ENCODE assay signal across 8 mouse cellular contexts in the genomic region with DNA sequence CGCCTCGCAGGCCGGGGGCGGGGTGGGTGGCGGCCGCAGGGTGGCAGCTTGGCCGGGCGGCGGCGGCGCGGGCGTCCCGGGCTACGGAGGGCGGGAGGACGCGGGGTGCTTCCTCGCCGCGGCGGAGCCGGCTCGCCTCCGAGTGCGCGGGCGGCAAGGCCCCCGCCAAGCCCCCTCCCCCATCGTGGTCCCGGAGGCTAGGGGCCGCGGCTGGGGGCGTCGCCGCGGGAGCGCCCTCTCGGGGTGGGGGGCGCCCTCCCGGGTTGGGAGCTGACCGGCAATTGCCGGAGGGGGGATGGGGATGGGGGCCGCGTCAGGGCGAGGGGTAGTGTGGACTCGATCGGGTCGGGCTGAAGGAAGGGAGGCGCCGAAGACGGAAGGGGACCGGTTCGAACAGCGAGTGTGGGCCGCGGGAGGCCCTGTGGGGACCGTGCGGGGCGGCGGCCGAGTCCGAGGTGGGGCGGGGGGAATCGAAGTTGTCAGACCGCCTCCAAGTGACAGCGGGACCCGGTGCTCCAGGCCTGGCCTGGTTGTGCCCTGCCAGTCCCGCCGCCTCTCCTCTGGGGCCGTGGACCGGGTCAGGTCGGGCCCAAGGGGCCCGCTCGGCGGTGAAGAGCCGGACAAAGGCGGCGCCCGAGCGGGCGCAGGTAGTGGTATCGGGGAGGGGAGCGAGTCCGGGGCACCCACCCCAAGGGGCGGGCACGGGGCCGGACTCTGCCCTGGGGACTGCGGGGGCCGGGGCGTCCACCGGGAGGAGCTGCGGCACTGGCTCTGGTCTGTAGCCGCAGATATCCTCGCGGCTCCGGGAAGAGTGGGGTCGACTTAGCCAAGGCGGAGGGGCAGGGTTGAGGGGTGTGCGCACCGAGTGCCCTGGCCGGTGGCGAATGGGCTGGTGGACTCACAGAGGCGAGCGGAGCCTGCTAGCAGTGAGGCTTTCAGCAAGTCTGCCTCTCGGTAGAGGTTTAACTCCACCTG. TPM values are rescaled to one million over a fixed set of nuclear protein-coding genes. Genes with fewer than 3 reads are reported as not detected.
DNase-seq lines count a peak whose midpoint lies in the region; ATAC-seq and TF ChIP-seq lines count a peak whose summit lies in the region.

No protein-coding gene starts in this region.

- in situ Hi-C loops in Patski (cut with MboI; ENCODE audit: low pct_unique_long_range_greater_than_20kb): no loop called here

- peak; percentile 42 to 45 for DNase-seq in B cell, adult 2 months
- DNase-seq in Patski (ENCODE audit: low read depth, low spot score): no peak
- DNase-seq in embryo, embryonic 10.5 days (ENCODE audit: low spot score): peak; percentile 74
- peak; percentile 43 for DNase-seq in lung, postnatal 25 days (ENCODE audit: low spot score)
- peak; percentile 35 for DNase-seq in spleen, adult 12 weeks (ENCODE audit: low spot score)

- TF ChIP-seq CTCF in Patski (IDR thresholded peaks at IDR 0.05): no peak

- H3K9ac ChIP-seq in heart, embryonic 13.5 days: peak overlapping the region; percentile 93
- peak overlapping the region; percentile 77 for H3K9ac ChIP-seq in kidney, embryonic 16.5 days (replicated peaks; ENCODE audit: low read length)

- peak overlapping the region; percentile 99 for H3K4me2 ChIP-seq in heart, embryonic 13.5 days
- H3K4me2 ChIP-seq in kidney, embryonic 16.5 days (replicated peaks; ENCODE audit: low read depth, low read length): peak overlapping the region; percentile 98

- POLR2A ChIA-PET in Patski (lab: Charles Lee): interaction anchor here (1.0 to 1.1 kb wide), 2 partner anchors 24 to 303 kb away, joined by 3 read pairs; a partner anchor contains a TSS

- peaks cover 48% of the 10 kb centered on the region for H3K4me1 ChIP-seq in heart, embryonic 13.5 days
- peaks cover 22% of the 10 kb centered on the region for H3K4me1 ChIP-seq in kidney, embryonic 16.5 days (ENCODE audit: insufficient read depth, low read length)

- peaks cover 6% of the 10 kb centered on the region for H3K27me3 ChIP-seq in Patski
- H3K27me3 ChIP-seq in heart, embryonic 13.5 days (replicated peaks): peaks cover 41% of the 10 kb centered on the region
- H3K27me3 ChIP-seq in kidney, embryonic 16.5 days (ENCODE audit: insufficient read depth, low read length): peaks cover 39% of the 10 kb centered on the region

- peak; percentile 24 for ATAC-seq in Patski
- peak; percentile 8 for ATAC-seq in heart, embryonic 13.5 days (ENCODE audit: extremely low read depth, insufficient number of reproducible peaks, low FRiP score, low TSS enrichment)
- ATAC-seq in kidney, embryonic 16.5 days (ENCODE audit: low FRiP score, low TSS enrichment): peak; percentile 33
- no peak for ATAC-seq in activated CD4-positive, CD25-positive, alpha-beta regulatory T cell, adult 4 months

- peak overlapping the region; percentile 94 for H3K4me3 ChIP-seq in heart, embryonic 13.5 days
- H3K4me3 ChIP-seq in kidney, embryonic 16.5 days (ENCODE audit: low read length): peak overlapping the region; percentile 67

- no peaks in the 10 kb centered on the region for H3K9me3 ChIP-seq in heart, embryonic 13.5 days
- no peaks in the 10 kb centered on the region for H3K9me3 ChIP-seq in kidney, embryonic 16.5 days (ENCODE audit: low read length)

- H3K36me3 ChIP-seq in heart, embryonic 13.5 days: no peaks in the 10 kb centered on the region
- H3K36me3 ChIP-seq in kidney, embryonic 16.5 days (ENCODE audit: insufficient read depth, low read length): no peaks in the 10 kb centered on the region

- H3K27ac ChIP-seq in heart, embryonic 13.5 days (replicated peaks): peak overlapping the region; percentile 83
- H3K27ac ChIP-seq in kidney, embryonic 16.5 days (ENCODE audit: low read length): no peak overlapping the region

- WGBS in heart, embryonic 13.5 days: under 1% methylated on average over 95 of the region's 106 CpGs
- WGBS in kidney, embryonic 16.5 days: under 1% methylated on average over 66 of the region's 106 CpGs

- CTCF ChIA-PET in Patski (lab: Charles Lee): interaction anchor here (1.8 kb wide), 1 partner anchor 10 kb away, joined by 6 read pairs; no protein-coding TSS in a partner anchor

RNA-seq across cellular contexts. Expression of a gene that starts 2.2 kb away (rescaled TPM):
- polyA plus RNA-seq in Patski (2021): 22.9 TPM
- 2.3 and 3.1 TPM in 2 replicates for polyA plus RNA-seq in heart, embryonic 13.5 days (2015; fragmentation: Nextera tagmentation; extraction: Ambion mirVana)
- polyA plus RNA-seq in kidney, embryonic 16.5 days (2015; fragmentation: Nextera tagmentation; extraction: Ambion mirVana): 3.1 and 3.5 TPM in 2 replicates
- 1 to 10 TPM; 3.6 TPM for polyA plus RNA-seq in activated CD4-positive, CD25-positive, alpha-beta regulatory T cell, adult 4 months (2017; shearing (Covaris generic))

RNA-seq across cellular contexts. Expression of a gene that starts 24.0 kb away (rescaled TPM):
- polyA plus RNA-seq in Patski (2021): 32.3 TPM
- 19.4 and 21.6 TPM in 2 replicates for polyA plus RNA-seq in heart, embryonic 13.5 days (2015; fragmentation: Nextera tagmentation; extraction: Ambion mirVana)
- 26.8 and 28.6 TPM in 2 replicates for polyA plus RNA-seq in kidney, embryonic 16.5 days (2015; fragmentation: Nextera tagmentation; extraction: Ambion mirVana)
- polyA plus RNA-seq in activated CD4-positive, CD25-positive, alpha-beta regulatory T cell, adult 4 months (2017; shearing (Covaris generic)): 1 to 10 TPM; 1.3 to 1.5 TPM

RNA-seq across cellular contexts. Expression of a gene that starts 40.6 kb away (rescaled TPM):
- 36.8 TPM for polyA plus RNA-seq in Patski (2021)
- polyA plus RNA-seq in heart, embryonic 13.5 days (2015; fragmentation: Nextera tagmentation; extraction: Ambion mirVana): 69.9 and 75.6 TPM in 2 replicates
- 91.0 and 91.1 TPM in 2 replicates for polyA plus RNA-seq in kidney, embryonic 16.5 days (2015; fragmentation: Nextera tagmentation; extraction: Ambion mirVana)
- polyA plus RNA-seq in activated CD4-positive, CD25-positive, alpha-beta regulatory T cell, adult 4 months (2017; shearing (Covaris generic)): 10 to 100 TPM; 37.3 to 58.1 TPM
